In the genomic region with DNA sequence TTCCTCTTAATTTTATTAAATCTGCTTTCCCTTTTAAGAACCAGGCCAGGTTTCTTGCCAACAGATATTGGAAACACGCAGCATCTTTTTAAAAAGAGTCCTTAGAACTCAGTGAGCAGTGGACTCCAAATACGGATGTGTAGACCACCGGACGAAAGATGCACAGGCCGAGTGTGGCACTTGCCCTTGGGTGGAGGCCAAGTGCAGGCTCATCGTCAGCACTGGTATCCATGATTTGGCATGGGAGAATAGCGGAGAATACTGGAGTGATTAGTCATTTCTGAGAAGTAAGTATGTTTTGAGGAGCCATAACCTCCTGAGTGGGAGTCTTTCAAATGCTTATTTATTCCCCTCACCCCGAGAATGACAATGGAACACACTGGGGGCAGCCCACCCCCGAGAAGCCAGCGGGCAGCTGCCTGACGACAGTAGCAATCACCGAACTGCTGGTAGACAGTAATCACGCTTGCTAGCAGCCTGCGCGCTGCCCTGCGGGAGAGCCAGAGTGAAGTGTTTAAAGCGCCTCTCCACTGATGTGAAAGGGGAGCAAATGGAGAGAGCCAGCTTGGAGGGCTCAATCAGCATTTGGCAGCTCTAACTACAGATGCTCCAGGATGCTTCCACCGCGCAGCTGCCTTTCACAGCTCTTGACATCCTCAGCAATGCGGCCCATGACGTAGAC, we compare ENCODE assay signal across 18 mouse cellular contexts. TPM values are rescaled to one million over a fixed set of nuclear protein-coding genes. Genes with fewer than 3 reads are reported as not detected.
A peak's percentile ranks its signal among the peaks of the same experiment; 100 is the strongest.
DNase-seq lines count a peak whose midpoint lies in the region; ATAC-seq lines count a peak whose summit lies in the region.
"Had no signal": no experiment of that assay in that cellular context is flagged by ENCODE, and none has a peak within 500 bp of the region (broad histone marks: within the 10 kb centered on the region; RNA-seq: fewer than 3 reads in every experiment).

No protein-coding gene starts in this region.

- peak overlapping the region; percentile 61 for H3K27ac ChIP-seq in hindbrain, embryonic 13.5 days
- H3K27ac ChIP-seq in hindbrain, embryonic 10.5 days, result no peak overlapping the region
- H3K27ac ChIP-seq in neural tube, embryonic 13.5 days (replicated peaks), result peak overlapping the region; percentile 67
- H3K27ac ChIP-seq in neural tube, embryonic 15.5 days (replicated peaks), result no peak overlapping the region
- peak overlapping the region; percentile 15; the same call in 1 of the 2 replicates for H3K27ac ChIP-seq in forebrain, embryonic 14.5 days (ENCODE audit: low read depth, low read length)
- H3K27ac ChIP-seq in midbrain, embryonic 15.5 days, result no peak overlapping the region
- no peak overlapping the region for H3K27ac ChIP-seq in heart, embryonic 11.5 days (ENCODE audit: low read depth, low read length)
- no peak overlapping the region for H3K27ac ChIP-seq in kidney, embryonic 16.5 days (ENCODE audit: low read length)
- H3K27ac ChIP-seq: embryonic facial prominence, embryonic 12.5 days; limb, embryonic 13.5 days; liver, embryonic 14.5 days had no signal

- no peak overlapping the region for H3K9ac ChIP-seq in hindbrain, embryonic 13.5 days
- no peak overlapping the region for H3K9ac ChIP-seq in neural tube, embryonic 13.5 days
- H3K9ac ChIP-seq in neural tube, embryonic 15.5 days (replicated peaks), result no peak overlapping the region
- no peak overlapping the region for H3K9ac ChIP-seq in forebrain, embryonic 14.5 days (ENCODE audit: low read length)
- H3K9ac ChIP-seq in midbrain, embryonic 15.5 days, result no peak overlapping the region
- H3K9ac ChIP-seq in heart, embryonic 11.5 days (ENCODE audit: low read depth, low read length), result no peak overlapping the region
- H3K9ac ChIP-seq in kidney, embryonic 16.5 days (replicated peaks; ENCODE audit: low read length), result no peak overlapping the region
- H3K9ac ChIP-seq: embryonic facial prominence, embryonic 12.5 days; limb, embryonic 13.5 days; liver, embryonic 14.5 days had no signal

- peak; percentile 63 for ATAC-seq in hindbrain, embryonic 13.5 days (ENCODE audit: low FRiP score)
- ATAC-seq in neural tube, embryonic 13.5 days (ENCODE audit: low read depth), result peak; percentile 40; the same call in 1 of the 2 replicates
- no peak for ATAC-seq in neural tube, embryonic 15.5 days (ENCODE audit: low FRiP score)
- peak; percentile 73 for ATAC-seq in forebrain, embryonic 14.5 days
- 0 out of 2 replicates have a peak, but pooled peaks have one; percentile 33 for ATAC-seq in midbrain, embryonic 15.5 days (replicated peaks)
- no peak for ATAC-seq in heart, embryonic 11.5 days (replicated peaks; ENCODE audit: insufficient number of reproducible peaks, low FRiP score, low TSS enrichment)
- no peak for ATAC-seq in kidney, embryonic 16.5 days (ENCODE audit: low FRiP score, low TSS enrichment)

- WGBS in hindbrain, embryonic 13.5 days, result 50% methylated on average over 21 of the region's 21 CpGs
- WGBS in hindbrain, embryonic 10.5 days, result 87% methylated on average over 21 of the region's 21 CpGs
- WGBS in neural tube, embryonic 13.5 days, result 55% methylated on average over 21 of the region's 21 CpGs
- 51% methylated on average over 21 of the region's 21 CpGs for WGBS in neural tube, embryonic 15.5 days
- 74% methylated on average over 21 of the region's 21 CpGs for WGBS in forebrain, embryonic 14.5 days
- 60% methylated on average over 21 of the region's 21 CpGs for WGBS in midbrain, embryonic 15.5 days
- WGBS in heart, embryonic 11.5 days (ENCODE audit: insufficient replicate concordance), result 78% methylated on average over 21 of the region's 21 CpGs
- 72% methylated on average over 21 of the region's 21 CpGs for WGBS in kidney, embryonic 16.5 days

- no peaks in the 10 kb centered on the region for H3K27me3 ChIP-seq in hindbrain, embryonic 13.5 days
- H3K27me3 ChIP-seq in hindbrain, embryonic 10.5 days (ENCODE audit: insufficient read depth, poor library complexity, severe bottlenecking), result no peaks in the 10 kb centered on the region
- H3K27me3 ChIP-seq in neural tube, embryonic 13.5 days, result no peaks in the 10 kb centered on the region
- H3K27me3 ChIP-seq in neural tube, embryonic 15.5 days (replicated peaks), result no peaks in the 10 kb centered on the region
- no peaks in the 10 kb centered on the region for H3K27me3 ChIP-seq in forebrain, embryonic 14.5 days (replicated peaks; ENCODE audit: control insufficient read depth, insufficient read depth, low read length)
- no peaks in the 10 kb centered on the region for H3K27me3 ChIP-seq in midbrain, embryonic 15.5 days (replicated peaks)
- no peaks in the 10 kb centered on the region for H3K27me3 ChIP-seq in heart, embryonic 11.5 days (ENCODE audit: control insufficient read depth, insufficient read depth, low read length)
- no peaks in the 10 kb centered on the region for H3K27me3 ChIP-seq in kidney, embryonic 16.5 days (ENCODE audit: insufficient read depth, low read length)
- H3K27me3 ChIP-seq: embryonic facial prominence, embryonic 12.5 days; limb, embryonic 13.5 days had no signal

- no peaks in the 10 kb centered on the region for H3K9me3 ChIP-seq in hindbrain, embryonic 13.5 days
- peaks cover 6% of the 10 kb centered on the region; the same call in 1 of the 2 replicates for H3K9me3 ChIP-seq in hindbrain, embryonic 10.5 days
- no peaks in the 10 kb centered on the region for H3K9me3 ChIP-seq in neural tube, embryonic 13.5 days
- H3K9me3 ChIP-seq in neural tube, embryonic 15.5 days (replicated peaks), result no peaks in the 10 kb centered on the region
- H3K9me3 ChIP-seq in forebrain, embryonic 14.5 days (replicated peaks; ENCODE audit: control insufficient read depth, low read length), result no peaks in the 10 kb centered on the region
- H3K9me3 ChIP-seq in midbrain, embryonic 15.5 days, result no peaks in the 10 kb centered on the region
- no peaks in the 10 kb centered on the region for H3K9me3 ChIP-seq in heart, embryonic 11.5 days (replicated peaks; ENCODE audit: control insufficient read depth, low read length)
- H3K9me3 ChIP-seq in kidney, embryonic 16.5 days (ENCODE audit: low read length), result peaks cover 3% of the 10 kb centered on the region; the same call in 1 of the 2 replicates
- H3K9me3 ChIP-seq: embryonic facial prominence, embryonic 12.5 days; limb, embryonic 13.5 days had no signal

- no peak overlapping the region for H3K4me3 ChIP-seq in hindbrain, embryonic 13.5 days
- H3K4me3 ChIP-seq in hindbrain, embryonic 10.5 days, result no peak overlapping the region
- no peak overlapping the region for H3K4me3 ChIP-seq in neural tube, embryonic 13.5 days
- H3K4me3 ChIP-seq in neural tube, embryonic 15.5 days (replicated peaks), result no peak overlapping the region
- H3K4me3 ChIP-seq in forebrain, embryonic 14.5 days (ENCODE audit: low read depth, low read length), result no peak overlapping the region
- H3K4me3 ChIP-seq in midbrain, embryonic 15.5 days, result no peak overlapping the region
- no peak overlapping the region for H3K4me3 ChIP-seq in heart, embryonic 11.5 days (ENCODE audit: low read depth, low read length)
- H3K4me3 ChIP-seq in kidney, embryonic 16.5 days (ENCODE audit: low read length), result no peak overlapping the region
- H3K4me3 ChIP-seq: embryonic facial prominence, embryonic 12.5 days; limb, embryonic 13.5 days had no signal

- H3K4me2 ChIP-seq in hindbrain, embryonic 13.5 days, result no peak overlapping the region
- H3K4me2 ChIP-seq in neural tube, embryonic 13.5 days, result no peak overlapping the region
- H3K4me2 ChIP-seq in neural tube, embryonic 15.5 days, result no peak overlapping the region
- H3K4me2 ChIP-seq in forebrain, embryonic 14.5 days (ENCODE audit: low read length), result no peak overlapping the region
- no peak overlapping the region for H3K4me2 ChIP-seq in midbrain, embryonic 15.5 days
- H3K4me2 ChIP-seq in heart, embryonic 11.5 days, result no peak overlapping the region
- no peak overlapping the region for H3K4me2 ChIP-seq in kidney, embryonic 16.5 days (replicated peaks; ENCODE audit: low read depth, low read length)
- H3K4me2 ChIP-seq: embryonic facial prominence, embryonic 12.5 days; limb, embryonic 13.5 days had no signal

- no peak for DNase-seq in hindbrain, embryonic 10.5 days (ENCODE audit: low spot score)
- DNase-seq in forebrain, embryonic 14.5 days (ENCODE audit: low spot score), result peak; percentile 72
- DNase-seq: heart, postnatal 4 days; kidney, adult 11 months; kidney, postnatal 10 days; retina, postnatal 1 day; thymus, postnatal 36 days had no signal

- H3K4me1 ChIP-seq in hindbrain, embryonic 13.5 days (replicated peaks), result peaks cover 5% of the 10 kb centered on the region; the same call in 1 of the 2 replicates
- H3K4me1 ChIP-seq in hindbrain, embryonic 10.5 days (replicated peaks), result no peaks in the 10 kb centered on the region
- peaks cover 15% of the 10 kb centered on the region for H3K4me1 ChIP-seq in neural tube, embryonic 13.5 days (replicated peaks)
- H3K4me1 ChIP-seq in neural tube, embryonic 15.5 days, result 0 out of 2 replicates have a peak, but pooled peaks cover 8% of the 10 kb centered on the region
- no peaks in the 10 kb centered on the region for H3K4me1 ChIP-seq in forebrain, embryonic 14.5 days (ENCODE audit: control insufficient read depth, insufficient read depth, low read length)
- H3K4me1 ChIP-seq in midbrain, embryonic 15.5 days, result no peaks in the 10 kb centered on the region
- no peaks in the 10 kb centered on the region for H3K4me1 ChIP-seq in heart, embryonic 11.5 days (ENCODE audit: control insufficient read depth, insufficient read depth, low read length)
- peaks cover 2% of the 10 kb centered on the region; the same call in 1 of the 2 replicates for H3K4me1 ChIP-seq in kidney, embryonic 16.5 days (ENCODE audit: insufficient read depth, low read length)
- H3K4me1 ChIP-seq: embryonic facial prominence, embryonic 12.5 days; limb, embryonic 13.5 days had no signal

- no peaks in the 10 kb centered on the region; the same call in 1 of the 2 replicates for H3K36me3 ChIP-seq in hindbrain, embryonic 13.5 days
- H3K36me3 ChIP-seq in hindbrain, embryonic 10.5 days, result peaks cover 14% of the 10 kb centered on the region
- H3K36me3 ChIP-seq in neural tube, embryonic 13.5 days, result no peaks in the 10 kb centered on the region
- H3K36me3 ChIP-seq in neural tube, embryonic 15.5 days, result no peaks in the 10 kb centered on the region
- no peaks in the 10 kb centered on the region for H3K36me3 ChIP-seq in forebrain, embryonic 14.5 days (ENCODE audit: control insufficient read depth, insufficient read depth, low read length)
- no peaks in the 10 kb centered on the region for H3K36me3 ChIP-seq in midbrain, embryonic 15.5 days (replicated peaks)
- H3K36me3 ChIP-seq in heart, embryonic 11.5 days (ENCODE audit: control insufficient read depth, insufficient read depth, low read length), result no peaks in the 10 kb centered on the region
- peaks cover 5% of the 10 kb centered on the region for H3K36me3 ChIP-seq in kidney, embryonic 16.5 days (ENCODE audit: insufficient read depth, low read length)
- H3K36me3 ChIP-seq: limb, embryonic 13.5 days had no signal

RNA-seq across cellular contexts. Expression of a gene that starts 29.2 kb away (rescaled TPM):
- polyA plus RNA-seq in hindbrain, embryonic 13.5 days (2015; fragmentation: Nextera tagmentation; extraction: Ambion mirVana), result 12.4 and 13.8 TPM in 2 replicates
- polyA plus RNA-seq in hindbrain, embryonic 10.5 days (2016; fragmentation: Nextera tagmentation; extraction: Ambion mirVana), result 12.5 and 13.2 TPM in 2 replicates
- polyA plus RNA-seq in neural tube, embryonic 13.5 days (2015; fragmentation: Nextera tagmentation; extraction: Ambion mirVana), result 12.8 and 13.6 TPM in 2 replicates
- polyA plus RNA-seq in neural tube, embryonic 15.5 days (2015; fragmentation: Nextera tagmentation; extraction: Ambion mirVana), result 12.9 and 13.2 TPM in 2 replicates
- 8.9 and 9.3 TPM in 2 replicates for polyA plus RNA-seq in forebrain, embryonic 14.5 days (2014; fragmentation: Nextera tagmentation; extraction: Ambion mirVana)
- polyA plus RNA-seq in midbrain, embryonic 15.5 days (2015; fragmentation: Nextera tagmentation; extraction: Ambion mirVana), result 13.2 and 13.9 TPM in 2 replicates
- 8.6 and 10.3 TPM in 2 replicates for polyA plus RNA-seq in heart, embryonic 11.5 days (2014; fragmentation: Nextera tagmentation; extraction: Ambion mirVana)
- 19.7 and 20.2 TPM in 2 replicates for polyA plus RNA-seq in kidney, embryonic 16.5 days (2015; fragmentation: Nextera tagmentation; extraction: Ambion mirVana)

RNA-seq across cellular contexts. Expression of a gene that starts 50.8 kb away (rescaled TPM):
- not detected in 2 replicates for polyA plus RNA-seq in hindbrain, embryonic 13.5 days (2015; fragmentation: Nextera tagmentation; extraction: Ambion mirVana)
- polyA plus RNA-seq in hindbrain, embryonic 10.5 days (2016; fragmentation: Nextera tagmentation; extraction: Ambion mirVana), result not detected in 2 replicates
- not detected in 2 replicates for polyA plus RNA-seq in neural tube, embryonic 13.5 days (2015; fragmentation: Nextera tagmentation; extraction: Ambion mirVana)
- polyA plus RNA-seq in neural tube, embryonic 15.5 days (2015; fragmentation: Nextera tagmentation; extraction: Ambion mirVana), result 0.56 TPM in 1 of 2 replicates, not detected in the other
- polyA plus RNA-seq in forebrain, embryonic 14.5 days (2014; fragmentation: Nextera tagmentation; extraction: Ambion mirVana), result not detected in 2 replicates
- polyA plus RNA-seq in midbrain, embryonic 15.5 days (2015; fragmentation: Nextera tagmentation; extraction: Ambion mirVana), result 0.32 TPM in 1 of 2 replicates, not detected in the other
- not detected in 2 replicates for polyA plus RNA-seq in heart, embryonic 11.5 days (2014; fragmentation: Nextera tagmentation; extraction: Ambion mirVana)
- not detected in 2 replicates for polyA plus RNA-seq in kidney, embryonic 16.5 days (2015; fragmentation: Nextera tagmentation; extraction: Ambion mirVana)
- polyA plus RNA-seq: C2C12; heart, embryonic 14.5 days; liver, embryonic 14.5 days had no signal

Comparison
In these comparisons a context has a peak if more than half of its experiments do, and no peak if none do; other contexts are left out.
1. ATAC-seq: peak in hindbrain, embryonic 13.5 days (single experiment), neural tube, embryonic 13.5 days (single experiment), forebrain, embryonic 14.5 days (single experiment) and midbrain, embryonic 15.5 days (single experiment); none in neural tube, embryonic 15.5 days (single experiment), heart, embryonic 11.5 days (single experiment) and kidney, embryonic 16.5 days (single experiment).
2. H3K27ac ChIP-seq: peak in hindbrain, embryonic 13.5 days (single experiment), neural tube, embryonic 13.5 days (single experiment) and forebrain, embryonic 14.5 days (single experiment); none in hindbrain, embryonic 10.5 days (single experiment), neural tube, embryonic 15.5 days (single experiment), midbrain, embryonic 15.5 days (single experiment), heart, embryonic 11.5 days (single experiment) and kidney, embryonic 16.5 days (single experiment).